Mouse (Mus musculus) urinary bladder, postnatal 36 days (tissue): ENCODE measurements around the gene Tmed2.
A peak's percentile ranks its signal among the peaks of the same experiment; 100 is the strongest.
"Not testable (repeated sequence)": the region's sequence is repeated elsewhere in the genome, so short reads cannot be mapped to it uniquely, and the experiment has no call there.

Experiments used
- DNase-seq, 2 experiments: peaks; one replicate each; pipeline ENCODE4 v3.0.0; 2022; ENCODE audit warnings: low spot score in 2 of 2, mixed read lengths in 1 of 2

The Tmed2 gene

GRCm38 (mm10) chr5:124575467-124575866 lies 35.0 kb downstream of the Tmed2 start:
- DNase-seq = no peak

GRCm38 (mm10) chr5:124578633-124579317 lies 38.3 kb downstream of the Tmed2 start, which contains the start of the genes Eif2b1 and Gtf2h3:
Gene Eif2b1 (minus strand): TSS chr5:124579131.
Gene Gtf2h3 (plus strand): TSS chr5:124579140.
- peak; percentile 89 to 93 for DNase-seq

- peak in 1 of 2 experiments; percentile 27 for DNase-seq
Observed at GRCm38 (mm10) chr5:124582515-124582914, 42.0 kb downstream of the Tmed2 start.

- no peak for DNase-seq
Observed at GRCm38 (mm10) chr5:124592768-124593167, 52.3 kb downstream of the Tmed2 start.

GRCm38 (mm10) chr5:124598224-124599174 lies 58.0 kb downstream of the Tmed2 start:
- DNase-seq = peak; percentile 85 to 89

- DNase-seq = not testable (repeated sequence)
Observed at GRCm38 (mm10) chr5:124599726-124600125, 59.2 kb downstream of the Tmed2 start.
